Mouse (Mus musculus): ENCODE data around the gene Prg2. TPM values are rescaled to one million over a fixed set of nuclear protein-coding genes. Genes with fewer than 3 reads are reported as not detected.

Prg2 gene
- polyA plus RNA-seq, 1 experiment, result not detected

DNA sequence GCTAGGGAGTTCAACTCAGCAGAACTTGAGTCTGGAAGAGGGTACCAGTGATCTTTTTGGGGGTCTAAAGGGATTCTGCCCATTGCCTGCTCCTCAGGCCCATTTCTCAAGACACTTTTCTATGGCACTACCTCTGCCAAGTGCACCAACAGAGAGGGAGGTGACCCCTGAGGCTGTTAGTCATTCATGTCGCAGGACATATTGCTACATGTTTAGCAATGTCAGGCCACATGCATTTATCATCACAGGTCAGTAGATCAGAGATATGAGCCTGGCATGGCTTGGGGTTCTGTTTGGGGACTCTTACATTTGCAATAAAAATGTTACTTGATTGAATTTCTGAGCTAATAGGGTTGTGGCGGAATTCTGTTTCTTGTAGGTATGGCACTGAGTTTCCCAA lies 4.7 kb upstream of the Prg2 start:
- no peak overlapping the region for H3ac ChIP-seq (ENCODE audit: control insufficient read depth, insufficient read length, low read depth)
- no peaks in the 10 kb centered on the region for H3K79me2 ChIP-seq (ENCODE audit: control insufficient read depth, insufficient read depth)
- no peaks in the 10 kb centered on the region for H3K79me3 ChIP-seq (ENCODE audit: low read depth)
- H3K27me3 ChIP-seq (ENCODE audit: control insufficient read depth, insufficient read depth, insufficient read length), result peaks cover 6% of the 10 kb centered on the region
- no peak for TF ChIP-seq FOSL1 (IDR thresholded peaks at IDR 0.05; ENCODE audit: insufficient read depth, low read length, poor library complexity, severe bottlenecking)
- no peak for TF ChIP-seq MAX (IDR thresholded peaks at IDR 0.05)
- no peak for TF ChIP-seq CEBPB (IDR thresholded peaks at IDR 0.05; ENCODE audit: low read depth)
- TF ChIP-seq MYOG (IDR thresholded peaks at IDR 0.05; ENCODE audit: control insufficient read depth, extremely low read depth, insufficient read length), result no peak
- TF ChIP-seq USF1 (IDR thresholded peaks at IDR 0.05; ENCODE audit: low read depth), result no peak
- TF ChIP-seq CTCF (IDR thresholded peaks at IDR 0.05; ENCODE audit: control insufficient read depth, insufficient read depth, insufficient read length), result no peak
- no peak for TF ChIP-seq MYOD1 (IDR thresholded peaks at IDR 0.05; ENCODE audit: control insufficient read depth, insufficient read length, low read depth)
- H3K36me3 ChIP-seq (ENCODE audit: control insufficient read depth, insufficient read depth), result no peaks in the 10 kb centered on the region
- H3K4me3 ChIP-seq (ENCODE audit: insufficient read depth, poor library complexity, severe bottlenecking), result no peak overlapping the region

DNA sequence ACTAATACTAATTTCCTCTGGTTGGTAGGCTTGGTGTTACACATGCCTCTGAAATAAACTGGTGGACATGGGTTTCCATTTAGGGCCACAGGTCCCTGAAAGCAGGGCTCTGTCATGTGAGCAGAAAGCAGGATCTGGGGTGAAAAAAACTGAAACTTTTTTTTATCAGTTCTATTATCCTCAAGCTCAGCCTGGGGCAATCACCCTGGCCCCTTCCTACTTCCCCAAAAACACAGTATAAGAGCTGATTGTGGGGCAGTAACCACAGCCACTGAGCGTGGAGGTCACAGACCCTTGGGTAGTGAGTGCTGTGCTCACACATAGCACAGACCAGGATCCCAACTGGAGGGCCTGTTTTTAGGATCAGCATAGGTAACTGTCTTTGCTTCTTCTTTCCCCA lies 7.7 kb downstream of the Prg2 start, which contains the start of gene Prg3:
Gene Prg3, plus strand, starts transcription at position 286 of the 400 bp plus-strand sequence.
- Histone ChIP-seq H3K4me3 (ENCODE audit: insufficient read depth, poor library complexity, severe bottlenecking) (no peak within 1 kb of the TSS), H3K36me3 (ENCODE audit: control insufficient read depth, insufficient read depth) (no peaks in the 10 kb centered on the region), H3K79me3 (ENCODE audit: low read depth) (no peaks in the 10 kb centered on the region), H3K79me2 (ENCODE audit: control insufficient read depth, insufficient read depth) (no peaks in the 10 kb centered on the region), H3K27me3 (ENCODE audit: control insufficient read depth, insufficient read depth, insufficient read length) (peaks cover 11% of the 10 kb centered on the region), H3ac (ENCODE audit: control insufficient read depth, insufficient read length, low read depth) (no peak within 1 kb of the TSS)
- TF ChIP-seq MYOD1 (IDR thresholded peaks at IDR 0.05; ENCODE audit: control insufficient read depth, insufficient read length, low read depth), result no peak
- no peak for TF ChIP-seq CTCF (IDR thresholded peaks at IDR 0.05; ENCODE audit: control insufficient read depth, insufficient read depth, insufficient read length)
- TF ChIP-seq MAX (IDR thresholded peaks at IDR 0.05), result no peak
- no peak for TF ChIP-seq MYOG (IDR thresholded peaks at IDR 0.05; ENCODE audit: control insufficient read depth, extremely low read depth, insufficient read length)
- TF ChIP-seq CEBPB (IDR thresholded peaks at IDR 0.05; ENCODE audit: low read depth), result no peak
- no peak for TF ChIP-seq USF1 (IDR thresholded peaks at IDR 0.05; ENCODE audit: low read depth)
- TF ChIP-seq FOSL1 (IDR thresholded peaks at IDR 0.05; ENCODE audit: insufficient read depth, low read length, poor library complexity, severe bottlenecking), result no peak

DNA sequence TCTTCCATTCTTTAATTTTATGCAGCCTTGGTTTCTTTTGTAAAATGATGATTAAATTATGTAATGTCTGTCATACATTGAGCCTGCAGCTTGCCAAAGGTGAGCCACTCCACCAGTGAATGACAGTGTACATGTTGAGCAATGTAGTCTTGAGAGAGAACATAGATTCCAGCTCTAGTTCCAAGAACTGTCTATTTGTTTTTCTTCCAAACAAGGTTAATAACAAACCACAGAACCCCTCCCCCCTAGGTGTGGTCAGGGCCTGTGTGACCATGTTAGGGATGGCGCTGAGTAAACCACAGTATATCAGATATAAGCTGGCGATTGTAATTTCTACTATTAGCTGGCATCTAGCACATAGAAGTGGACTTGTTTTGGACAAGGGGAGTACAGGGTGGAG lies 16.1 kb downstream of the Prg2 start:
- H3K27me3 ChIP-seq (ENCODE audit: control insufficient read depth, insufficient read depth, insufficient read length), result peaks cover 3% of the 10 kb centered on the region
- H3K79me2 ChIP-seq (ENCODE audit: control insufficient read depth, insufficient read depth), result no peaks in the 10 kb centered on the region
- H3ac ChIP-seq (ENCODE audit: control insufficient read depth, insufficient read length, low read depth), result no peak overlapping the region
- H3K36me3 ChIP-seq (ENCODE audit: control insufficient read depth, insufficient read depth), result no peaks in the 10 kb centered on the region
- H3K4me3 ChIP-seq (ENCODE audit: insufficient read depth, poor library complexity, severe bottlenecking), result no peak overlapping the region
- H3K79me3 ChIP-seq (ENCODE audit: low read depth), result no peaks in the 10 kb centered on the region
- TF ChIP-seq FOSL1 (IDR thresholded peaks at IDR 0.05; ENCODE audit: insufficient read depth, low read length, poor library complexity, severe bottlenecking) (no peak), CTCF (IDR thresholded peaks at IDR 0.05; ENCODE audit: control insufficient read depth, insufficient read depth, insufficient read length) (no peak), MYOD1 (IDR thresholded peaks at IDR 0.05; ENCODE audit: control insufficient read depth, insufficient read length, low read depth) (no peak), USF1 (IDR thresholded peaks at IDR 0.05; ENCODE audit: low read depth) (no peak), MAX (IDR thresholded peaks at IDR 0.05) (no peak), CEBPB (IDR thresholded peaks at IDR 0.05; ENCODE audit: low read depth) (no peak), MYOG (IDR thresholded peaks at IDR 0.05; ENCODE audit: control insufficient read depth, extremely low read depth, insufficient read length) (no peak)

DNA sequence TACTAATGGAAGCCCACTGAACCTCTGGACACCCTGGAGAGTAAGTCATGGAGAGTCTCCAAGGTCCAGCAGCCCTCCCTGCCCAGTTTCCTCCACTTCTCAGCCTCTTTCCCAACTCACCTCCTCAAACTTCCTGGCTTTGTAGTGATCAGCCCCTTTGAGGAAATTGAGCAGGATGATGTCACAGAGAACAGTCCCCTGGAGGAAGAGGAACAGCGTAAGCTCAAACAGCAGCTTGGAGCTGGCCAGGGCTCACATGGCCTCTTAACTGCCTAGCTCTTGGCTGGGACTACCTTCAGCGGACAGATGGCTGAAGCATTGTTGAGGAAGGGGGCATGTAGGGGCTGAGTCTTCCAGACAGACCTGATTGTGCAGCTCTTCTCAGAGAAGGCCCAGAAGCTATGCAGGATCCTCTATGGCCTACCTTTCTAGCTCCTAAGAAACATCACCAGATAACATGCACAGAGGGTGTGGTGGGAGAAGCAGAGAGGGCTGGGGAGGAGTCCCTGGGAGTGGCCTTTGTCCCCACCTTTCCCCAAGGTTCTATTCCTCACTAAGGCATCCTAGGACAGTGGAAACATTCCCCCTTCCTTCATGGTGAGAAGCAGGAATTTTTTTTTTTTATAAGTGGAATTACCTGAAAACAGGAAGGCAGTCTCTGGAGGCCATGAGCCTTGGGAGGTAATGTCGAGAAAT lies 19.4 kb downstream of the Prg2 start:
- H3K4me3 ChIP-seq (ENCODE audit: insufficient read depth, poor library complexity, severe bottlenecking), result no peak overlapping the region
- no peak for TF ChIP-seq CEBPB (IDR thresholded peaks at IDR 0.05; ENCODE audit: low read depth)
- TF ChIP-seq MYOG (IDR thresholded peaks at IDR 0.05; ENCODE audit: control insufficient read depth, extremely low read depth, insufficient read length), result no peak
- TF ChIP-seq CTCF (IDR thresholded peaks at IDR 0.05; ENCODE audit: control insufficient read depth, insufficient read depth, insufficient read length), result no peak
- no peak for TF ChIP-seq MYOD1 (IDR thresholded peaks at IDR 0.05; ENCODE audit: control insufficient read depth, insufficient read length, low read depth)
- TF ChIP-seq USF1 (IDR thresholded peaks at IDR 0.05; ENCODE audit: low read depth), result no peak
- no peak for TF ChIP-seq MAX (IDR thresholded peaks at IDR 0.05)

DNA sequence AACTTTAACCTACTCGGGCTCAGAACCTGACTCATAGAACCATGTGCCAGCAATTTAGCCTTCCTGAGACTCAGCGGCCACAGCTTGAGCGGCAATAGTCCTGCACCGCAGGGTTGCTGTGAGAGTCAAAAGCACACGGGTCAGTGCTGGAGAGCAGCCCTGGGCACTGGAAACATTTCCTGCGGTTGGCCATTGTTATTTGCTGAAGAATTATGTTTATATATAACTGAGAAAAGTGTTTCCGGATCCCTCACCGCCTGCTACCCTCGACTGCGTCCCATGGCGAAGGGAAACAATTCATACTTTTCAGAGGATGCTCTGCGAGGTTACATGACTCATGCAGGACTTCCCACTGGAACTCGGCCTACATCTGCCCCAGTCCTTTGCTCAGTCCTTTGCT lies 21.2 kb downstream of the Prg2 start:
- no peaks in the 10 kb centered on the region for H3K79me3 ChIP-seq (ENCODE audit: low read depth)
- H3K27me3 ChIP-seq (ENCODE audit: control insufficient read depth, insufficient read depth, insufficient read length), result no peaks in the 10 kb centered on the region
- no peaks in the 10 kb centered on the region for H3K36me3 ChIP-seq (ENCODE audit: control insufficient read depth, insufficient read depth)
- peak; percentile 54 for TF ChIP-seq MAX (IDR thresholded peaks at IDR 0.05)
- TF ChIP-seq USF1 (IDR thresholded peaks at IDR 0.05; ENCODE audit: low read depth), result no peak
- TF ChIP-seq FOSL1 (IDR thresholded peaks at IDR 0.05; ENCODE audit: insufficient read depth, low read length, poor library complexity, severe bottlenecking), result peak; percentile 63
- no peaks in the 10 kb centered on the region for H3K79me2 ChIP-seq (ENCODE audit: control insufficient read depth, insufficient read depth)
- H3ac ChIP-seq (ENCODE audit: control insufficient read depth, insufficient read length, low read depth), result no peak overlapping the region
- H3K4me3 ChIP-seq (ENCODE audit: insufficient read depth, poor library complexity, severe bottlenecking), result no peak overlapping the region

More for the DNA sequence above, 19.4 kb downstream of the Prg2 start:
- H3K36me3 ChIP-seq (ENCODE audit: control insufficient read depth, insufficient read depth), result no peaks in the 10 kb centered on the region
- no peak overlapping the region for H3ac ChIP-seq (ENCODE audit: control insufficient read depth, insufficient read length, low read depth)
- H3K27me3 ChIP-seq (ENCODE audit: control insufficient read depth, insufficient read depth, insufficient read length), result no peaks in the 10 kb centered on the region
- H3K79me3 ChIP-seq (ENCODE audit: low read depth), result no peaks in the 10 kb centered on the region
- H3K79me2 ChIP-seq (ENCODE audit: control insufficient read depth, insufficient read depth), result no peaks in the 10 kb centered on the region

DNA sequence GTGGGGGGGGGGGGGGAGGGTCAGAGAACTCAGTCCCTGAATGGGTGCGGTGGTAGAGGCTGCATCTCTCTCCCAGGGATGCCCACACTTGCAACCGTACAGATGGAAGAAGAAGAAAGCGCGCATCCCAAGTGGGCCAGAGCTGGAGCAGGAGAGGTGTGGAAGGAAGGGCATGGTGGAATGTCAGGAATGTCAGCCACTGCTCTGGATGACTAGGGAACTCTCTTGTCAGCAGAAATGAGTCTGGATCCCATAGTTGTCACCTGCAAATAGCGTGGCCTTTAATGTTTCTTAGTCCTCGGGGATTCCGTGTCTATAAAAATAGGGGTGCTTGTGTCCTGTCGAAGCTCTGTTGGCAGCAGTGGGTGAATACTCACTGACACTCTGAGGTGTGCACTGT lies 22.3 kb downstream of the Prg2 start:
- no peak for TF ChIP-seq USF1 (IDR thresholded peaks at IDR 0.05; ENCODE audit: low read depth)
- no peak for TF ChIP-seq MAX (IDR thresholded peaks at IDR 0.05)
- TF ChIP-seq MYOG (IDR thresholded peaks at IDR 0.05; ENCODE audit: control insufficient read depth, extremely low read depth, insufficient read length), result no peak
- no peak for TF ChIP-seq CTCF (IDR thresholded peaks at IDR 0.05; ENCODE audit: control insufficient read depth, insufficient read depth, insufficient read length)
- TF ChIP-seq CEBPB (IDR thresholded peaks at IDR 0.05; ENCODE audit: low read depth), result no peak
- TF ChIP-seq MYOD1 (IDR thresholded peaks at IDR 0.05; ENCODE audit: control insufficient read depth, insufficient read length, low read depth), result no peak
- TF ChIP-seq FOSL1 (IDR thresholded peaks at IDR 0.05; ENCODE audit: insufficient read depth, low read length, poor library complexity, severe bottlenecking), result no peak

More for the DNA sequence above, 22.3 kb downstream of the Prg2 start:
- Histone ChIP-seq H3K79me3 (ENCODE audit: low read depth) (no peaks in the 10 kb centered on the region), H3K27me3 (ENCODE audit: control insufficient read depth, insufficient read depth, insufficient read length) (no peaks in the 10 kb centered on the region), H3K4me3 (ENCODE audit: insufficient read depth, poor library complexity, severe bottlenecking) (no peak overlapping the region), H3K79me2 (ENCODE audit: control insufficient read depth, insufficient read depth) (no peaks in the 10 kb centered on the region), H3ac (ENCODE audit: control insufficient read depth, insufficient read length, low read depth) (no peak overlapping the region), H3K36me3 (ENCODE audit: control insufficient read depth, insufficient read depth) (no peaks in the 10 kb centered on the region)

All from C2C12 (cell line).